Mouse (Mus musculus): Measurements from ENCODE around the gene Cry2.

- TF ChIP-seq CTCF (IDR thresholded peaks at IDR 0.05; ENCODE audit: control insufficient read depth, insufficient read depth, insufficient replicate concordance, low read depth, low read length) (no peak), POLR2A (IDR thresholded peaks at IDR 0.05; ENCODE audit: control insufficient read depth, low read depth, low read length) (no peak)
Observed at GRCm38 (mm10) chr2:92483505-92483904, 49.7 kb upstream of the Cry2 start.

Data from testis, adult 2 months (tissue).